Mouse (Mus musculus) spleen, adult 2 months (tissue): ENCODE data around the gene Col2a1.

Experiments
- CTCF ChIP-seq: fragments of 200-500 bp; IDR thresholded peaks from 2 replicates; pipeline ENCODE4 v1.5.1; 2011; ENCODE audit warnings: mild to moderate bottlenecking, inconsistent platforms; ENCODE audit not compliant: insufficient read depth, insufficient read length, insufficient replicate concordance; ENCODE audit errors: extremely low read depth
- POLR2A ChIP-seq: fragments of 200-500 bp; IDR thresholded peaks from 2 replicates; pipeline ENCODE4 v1.6.1; 2011; ENCODE audit warnings: low read depth, low read length, inconsistent platforms

- no peak for TF ChIP-seq CTCF
- TF ChIP-seq POLR2A = no peak
Measured at GRCm38 (mm10) chr15:98001321-98002112, 3.0 kb downstream of the Col2a1 start.
